Mouse (Mus musculus): ENCODE results near the gene Majin. TPM values are rescaled to one million over a fixed set of nuclear protein-coding genes. Genes with fewer than 3 reads are reported as not detected.

Majin gene
- polyA plus RNA-seq, 1 experiment: 0.35 TPM

- H3K4me3 ChIP-seq (ENCODE audit: insufficient read depth, low read length): peak overlapping the region; percentile 74
- TF ChIP-seq POLR2A (IDR thresholded peaks at IDR 0.05; ENCODE audit: borderline replicate concordance, low read depth, low read length) (no peak), CTCF (IDR thresholded peaks at IDR 0.05; ENCODE audit: low read depth, low read length) (no peak)
- H3K4me1 ChIP-seq (ENCODE audit: control insufficient read depth, insufficient read depth, low read length): peaks cover 7% of the 10 kb centered on the region
Observed at GRCm38 (mm10) chr19:6236053-6236441, 51.9 kb downstream of the Majin start.

GRCm38 (mm10) chr19:6236842-6237241 is 52.7 kb downstream of the Majin start:
- TF ChIP-seq POLR2A (IDR thresholded peaks at IDR 0.05; ENCODE audit: borderline replicate concordance, low read depth, low read length) (no peak), CTCF (IDR thresholded peaks at IDR 0.05; ENCODE audit: low read depth, low read length) (no peak)
- no peak overlapping the region for H3K27ac ChIP-seq (ENCODE audit: insufficient read depth, low read depth, low read length)
- no peak overlapping the region for H3K4me3 ChIP-seq (ENCODE audit: insufficient read depth, low read length)
- peaks cover 7% of the 10 kb centered on the region for H3K4me1 ChIP-seq (ENCODE audit: control insufficient read depth, insufficient read depth, low read length)

More at GRCm38 (mm10) chr19:6236053-6236441, 51.9 kb downstream of the Majin start:
- peak overlapping the region; percentile 92 for H3K27ac ChIP-seq (ENCODE audit: insufficient read depth, low read depth, low read length)

DNA sequence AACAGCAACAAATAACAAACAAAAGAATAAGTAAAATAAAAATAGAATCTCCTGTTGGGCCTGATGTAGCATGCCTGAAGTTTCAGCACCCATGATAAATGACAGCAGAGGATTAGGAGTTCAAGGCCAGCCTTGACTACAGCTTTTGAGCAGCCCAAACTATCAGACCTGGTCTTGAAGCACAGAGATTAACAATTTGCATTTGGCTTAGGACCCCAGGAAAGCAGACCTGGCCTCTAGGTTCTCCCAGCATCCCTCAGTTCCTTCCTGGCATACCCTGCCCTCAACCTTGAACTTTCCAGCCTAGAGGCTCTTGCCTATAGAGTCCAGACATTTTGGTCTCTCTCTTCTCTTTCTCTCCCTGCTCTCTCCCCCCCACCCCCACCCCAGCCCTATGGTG is 54.6 kb downstream of the Majin start:
- no peak for TF ChIP-seq CTCF (IDR thresholded peaks at IDR 0.05; ENCODE audit: low read depth, low read length)
- TF ChIP-seq POLR2A (IDR thresholded peaks at IDR 0.05; ENCODE audit: borderline replicate concordance, low read depth, low read length): no peak
- H3K4me1 ChIP-seq (ENCODE audit: control insufficient read depth, insufficient read depth, low read length): peaks cover 16% of the 10 kb centered on the region
- H3K4me3 ChIP-seq (ENCODE audit: insufficient read depth, low read length): no peak overlapping the region
- no peak overlapping the region for H3K27ac ChIP-seq (ENCODE audit: insufficient read depth, low read depth, low read length)

DNA sequence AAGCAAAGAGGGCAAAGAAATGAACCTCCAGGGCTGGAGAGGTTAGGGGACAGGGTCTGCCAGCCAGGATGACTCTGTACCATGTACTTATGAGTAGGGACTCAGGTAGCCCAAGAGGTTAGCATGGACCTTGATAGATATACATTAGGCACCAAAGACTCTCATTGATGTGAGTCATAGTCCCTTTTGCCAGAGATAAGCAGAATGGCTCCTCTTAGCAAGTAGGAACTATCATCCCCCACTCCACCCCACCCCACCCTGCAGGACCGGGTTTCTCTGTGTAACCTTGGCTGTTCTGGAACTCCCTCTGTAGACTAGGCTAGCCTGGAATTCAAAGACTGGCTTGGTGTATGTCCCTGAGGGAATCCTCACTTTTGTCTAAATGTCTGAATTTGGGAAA is 55.9 kb downstream of the Majin start:
- TF ChIP-seq CTCF (IDR thresholded peaks at IDR 0.05; ENCODE audit: low read depth, low read length): no peak
- no peak for TF ChIP-seq POLR2A (IDR thresholded peaks at IDR 0.05; ENCODE audit: borderline replicate concordance, low read depth, low read length)
- Histone ChIP-seq H3K4me3 (ENCODE audit: insufficient read depth, low read length) (no peak overlapping the region), H3K4me1 (ENCODE audit: control insufficient read depth, insufficient read depth, low read length) (peaks cover 14% of the 10 kb centered on the region), H3K27ac (ENCODE audit: insufficient read depth, low read depth, low read length) (no peak overlapping the region)

GRCm38 (mm10) chr19:6240725-6241124 is 56.5 kb downstream of the Majin start:
- no peak overlapping the region; the same call in 1 of the 2 replicates for H3K4me3 ChIP-seq (ENCODE audit: insufficient read depth, low read length)
- peak overlapping the region; percentile 19; the same call in 1 of the 2 replicates for H3K27ac ChIP-seq (ENCODE audit: insufficient read depth, low read depth, low read length)
- TF ChIP-seq CTCF (IDR thresholded peaks at IDR 0.05; ENCODE audit: low read depth, low read length) (no peak), POLR2A (IDR thresholded peaks at IDR 0.05; ENCODE audit: borderline replicate concordance, low read depth, low read length) (no peak)
- peaks cover 13% of the 10 kb centered on the region for H3K4me1 ChIP-seq (ENCODE audit: control insufficient read depth, insufficient read depth, low read length)

GRCm38 (mm10) chr19:6241274-6242107 is 57.3 kb downstream of the Majin start, which contains the start of gene Atg2a:
Gene Atg2a, plus strand, starts transcription at chr19:6241668.
- peak within 1 kb of the TSS; percentile 71 for H3K4me3 ChIP-seq (ENCODE audit: insufficient read depth, low read length)
- no peak for TF ChIP-seq CTCF (IDR thresholded peaks at IDR 0.05; ENCODE audit: low read depth, low read length)
- no peak for TF ChIP-seq POLR2A (IDR thresholded peaks at IDR 0.05; ENCODE audit: borderline replicate concordance, low read depth, low read length)
- H3K4me1 ChIP-seq (ENCODE audit: control insufficient read depth, insufficient read depth, low read length): peaks cover 11% of the 10 kb centered on the region
- peak within 1 kb of the TSS; percentile 21 for H3K27ac ChIP-seq (ENCODE audit: insufficient read depth, low read depth, low read length)

- peak overlapping the region; percentile 21 for H3K27ac ChIP-seq (ENCODE audit: insufficient read depth, low read depth, low read length)
Observed at GRCm38 (mm10) chr19:6242281-6242680, 58.1 kb downstream of the Majin start.

DNA sequence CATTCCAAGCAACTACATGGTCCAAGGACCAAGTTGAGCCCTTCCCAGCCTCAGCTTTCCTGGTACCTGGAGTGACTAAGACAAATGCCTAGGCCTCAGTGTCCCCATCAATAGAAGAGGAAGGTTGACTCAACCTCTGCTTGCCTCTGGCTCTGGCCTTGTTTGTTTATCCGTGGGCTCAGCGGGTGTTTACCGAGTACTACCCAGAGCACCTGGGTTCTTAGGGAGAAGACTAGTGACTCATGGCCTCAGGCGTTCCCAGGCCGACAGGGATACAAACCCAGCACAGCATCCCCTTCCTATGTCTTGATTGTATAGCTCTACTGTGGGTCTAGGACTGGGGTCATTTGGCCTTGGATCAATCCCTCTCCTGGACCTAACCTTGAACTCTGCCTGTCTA is 59.0 kb downstream of the Majin start:
- Histone ChIP-seq H3K27ac (ENCODE audit: insufficient read depth, low read depth, low read length) (no peak overlapping the region), H3K4me1 (ENCODE audit: control insufficient read depth, insufficient read depth, low read length) (peaks cover 8% of the 10 kb centered on the region), H3K4me3 (ENCODE audit: insufficient read depth, low read length) (0 out of 2 replicates have a peak overlapping the region, but pooled peaks have one; percentile 71)
- TF ChIP-seq CTCF (IDR thresholded peaks at IDR 0.05; ENCODE audit: low read depth, low read length) (no peak), POLR2A (IDR thresholded peaks at IDR 0.05; ENCODE audit: borderline replicate concordance, low read depth, low read length) (no peak)

More at GRCm38 (mm10) chr19:6242281-6242680, 58.1 kb downstream of the Majin start:
- Histone ChIP-seq H3K4me3 (ENCODE audit: insufficient read depth, low read length) (peak overlapping the region; percentile 71), H3K4me1 (ENCODE audit: control insufficient read depth, insufficient read depth, low read length) (peaks cover 8% of the 10 kb centered on the region)
- TF ChIP-seq CTCF (IDR thresholded peaks at IDR 0.05; ENCODE audit: low read depth, low read length) (no peak), POLR2A (IDR thresholded peaks at IDR 0.05; ENCODE audit: borderline replicate concordance, low read depth, low read length) (no peak)

DNA sequence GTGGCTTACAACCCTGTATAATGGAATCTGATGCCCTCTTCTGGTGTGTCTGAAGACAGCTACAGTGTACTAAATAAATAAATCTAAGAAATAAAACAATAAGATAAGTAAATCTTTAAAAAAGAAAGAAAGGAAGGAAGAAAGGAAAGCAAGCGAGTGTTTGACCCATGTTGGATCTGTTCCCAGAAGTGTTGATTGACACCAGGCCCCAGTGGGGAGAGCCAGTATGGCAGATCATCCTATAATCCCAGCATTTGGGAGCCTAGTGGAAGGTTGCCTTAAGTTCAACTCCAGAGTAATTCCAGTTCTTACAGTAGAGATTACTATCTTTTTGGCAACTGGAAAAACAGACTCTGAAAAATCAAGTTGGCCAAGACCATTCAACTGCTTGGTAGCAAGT is 61.6 kb downstream of the Majin start:
- Histone ChIP-seq H3K4me1 (ENCODE audit: control insufficient read depth, insufficient read depth, low read length) (peaks cover 8% of the 10 kb centered on the region), H3K27ac (ENCODE audit: insufficient read depth, low read depth, low read length) (no peak overlapping the region), H3K4me3 (ENCODE audit: insufficient read depth, low read length) (no peak overlapping the region)
- TF ChIP-seq POLR2A (IDR thresholded peaks at IDR 0.05; ENCODE audit: borderline replicate concordance, low read depth, low read length): no peak
- TF ChIP-seq CTCF (IDR thresholded peaks at IDR 0.05; ENCODE audit: low read depth, low read length): no peak
